Mouse (Mus musculus): ENCODE measurements around the gene Pi4kb.

The Pi4kb gene

GRCm38 (mm10) chr3:95056275-95056674 is 81.7 kb downstream of the Pi4kb start:
- no peak for DNase-seq (ENCODE audit: low read depth)

Measured in naive thymus-derived CD4-positive, alpha-beta T cell, adult 2 months (primary cell).